Mouse (Mus musculus): ENCODE results near the gene F12. TPM values are rescaled to one million over a fixed set of nuclear protein-coding genes. Genes with fewer than 3 reads are reported as not detected.

F12 gene
- polyA plus RNA-seq, 1 experiment: 0.64 TPM

- Histone ChIP-seq H3K36me3 (ENCODE audit: control insufficient read depth, insufficient read depth, low read length) (no peaks in the 10 kb centered on the region), H3K27me3 (ENCODE audit: control insufficient read depth, insufficient read depth, low read length) (no peaks in the 10 kb centered on the region), H3K27ac (ENCODE audit: insufficient read depth, low read length) (no peak within 1 kb of the TSS), H3K4me3 (ENCODE audit: extremely low read depth, insufficient read depth, insufficient read length) (no peak within 1 kb of the TSS), H3K4me1 (ENCODE audit: control insufficient read depth, insufficient read depth, insufficient read length) (peaks cover 9% of the 10 kb centered on the region)
- WGBS: 48% methylated on average over 41 of the region's 41 CpGs
- no peak for TF ChIP-seq POLR2A (IDR thresholded peaks at IDR 0.05; ENCODE audit: low read depth, low read length)
- no peak for TF ChIP-seq CTCF (IDR thresholded peaks at IDR 0.05; ENCODE audit: extremely low read depth, insufficient read depth, insufficient read length, insufficient replicate concordance)
- no peak for DNase-seq (ENCODE audit: low read depth in 1 of 2, low spot score in 2 of 2)
These were observed 11.7 kb downstream of the F12 start, which contains the start of gene Pfn3 for GRCm38 (mm10) chr13:55414743-55415380. Gene Pfn3 (minus strand): TSS chr13:55415232.

- peaks cover 7% of the 10 kb centered on the region; the same call in 1 of the 2 replicates for H3K4me1 ChIP-seq (ENCODE audit: control insufficient read depth, insufficient read depth, insufficient read length)
- TF ChIP-seq POLR2A (IDR thresholded peaks at IDR 0.05; ENCODE audit: low read depth, low read length) (no peak), CTCF (IDR thresholded peaks at IDR 0.05; ENCODE audit: extremely low read depth, insufficient read depth, insufficient read length, insufficient replicate concordance) (no peak)
- no peak for DNase-seq (ENCODE audit: low read depth in 1 of 2, low spot score in 2 of 2)
- 26% methylated on average over 12 of the region's 12 CpGs for whole genome bisulfite sequencing
- no peaks in the 10 kb centered on the region for H3K27me3 ChIP-seq (ENCODE audit: control insufficient read depth, insufficient read depth, low read length)
- H3K4me3 ChIP-seq (ENCODE audit: extremely low read depth, insufficient read depth, insufficient read length): no peak overlapping the region
- no peak overlapping the region for H3K27ac ChIP-seq (ENCODE audit: insufficient read depth, low read length)
- H3K36me3 ChIP-seq (ENCODE audit: control insufficient read depth, insufficient read depth, low read length): no peaks in the 10 kb centered on the region
These were observed 13.3 kb downstream of the F12 start for GRCm38 (mm10) chr13:55413333-55413732.

GRCm38 (mm10) chr13:55412643-55413307 lies 13.8 kb downstream of the F12 start:
- H3K27me3 ChIP-seq (ENCODE audit: control insufficient read depth, insufficient read depth, low read length): no peaks in the 10 kb centered on the region
- DNase-seq (ENCODE audit: low read depth in 1 of 2, low spot score in 2 of 2): no peak
- H3K4me3 ChIP-seq (ENCODE audit: extremely low read depth, insufficient read depth, insufficient read length): no peak overlapping the region
- WGBS: 45% methylated on average over 13 of the region's 13 CpGs
- no peaks in the 10 kb centered on the region for H3K36me3 ChIP-seq (ENCODE audit: control insufficient read depth, insufficient read depth, low read length)
- H3K27ac ChIP-seq (ENCODE audit: insufficient read depth, low read length): no peak overlapping the region
- TF ChIP-seq CTCF (IDR thresholded peaks at IDR 0.05; ENCODE audit: extremely low read depth, insufficient read depth, insufficient read length, insufficient replicate concordance) (no peak), POLR2A (IDR thresholded peaks at IDR 0.05; ENCODE audit: low read depth, low read length) (no peak)
- peaks cover 5% of the 10 kb centered on the region; the same call in 1 of the 2 replicates for H3K4me1 ChIP-seq (ENCODE audit: control insufficient read depth, insufficient read depth, insufficient read length)

GRCm38 (mm10) chr13:55411826-55412225 lies 14.8 kb downstream of the F12 start:
- Histone ChIP-seq H3K27me3 (ENCODE audit: control insufficient read depth, insufficient read depth, low read length) (no peaks in the 10 kb centered on the region), H3K36me3 (ENCODE audit: control insufficient read depth, insufficient read depth, low read length) (no peaks in the 10 kb centered on the region), H3K4me1 (ENCODE audit: control insufficient read depth, insufficient read depth, insufficient read length) (peaks cover 5% of the 10 kb centered on the region; the same call in 1 of the 2 replicates), H3K27ac (ENCODE audit: insufficient read depth, low read length) (no peak overlapping the region), H3K4me3 (ENCODE audit: extremely low read depth, insufficient read depth, insufficient read length) (no peak overlapping the region)
- no peak for TF ChIP-seq CTCF (IDR thresholded peaks at IDR 0.05; ENCODE audit: extremely low read depth, insufficient read depth, insufficient read length, insufficient replicate concordance)
- no peak for TF ChIP-seq POLR2A (IDR thresholded peaks at IDR 0.05; ENCODE audit: low read depth, low read length)
- 52% methylated on average over 7 of the region's 7 CpGs for WGBS
- no peak for DNase-seq (ENCODE audit: low read depth in 1 of 2, low spot score in 2 of 2)

GRCm38 (mm10) chr13:55408546-55409120 lies 18.0 kb downstream of the F12 start:
- 85% methylated on average over 19 of the region's 19 CpGs for WGBS
- Histone ChIP-seq H3K36me3 (ENCODE audit: control insufficient read depth, insufficient read depth, low read length) (no peaks in the 10 kb centered on the region), H3K27me3 (ENCODE audit: control insufficient read depth, insufficient read depth, low read length) (no peaks in the 10 kb centered on the region), H3K4me3 (ENCODE audit: extremely low read depth, insufficient read depth, insufficient read length) (no peak overlapping the region), H3K4me1 (ENCODE audit: control insufficient read depth, insufficient read depth, insufficient read length) (peaks cover 11% of the 10 kb centered on the region; the same call in 1 of the 2 replicates), H3K27ac (ENCODE audit: insufficient read depth, low read length) (no peak overlapping the region)
- TF ChIP-seq POLR2A (IDR thresholded peaks at IDR 0.05; ENCODE audit: low read depth, low read length) (no peak), CTCF (IDR thresholded peaks at IDR 0.05; ENCODE audit: extremely low read depth, insufficient read depth, insufficient read length, insufficient replicate concordance) (no peak)
- DNase-seq (ENCODE audit: low read depth in 1 of 2, low spot score in 2 of 2): no peak

- no peaks in the 10 kb centered on the region for H3K36me3 ChIP-seq (ENCODE audit: control insufficient read depth, insufficient read depth, low read length)
- H3K27me3 ChIP-seq (ENCODE audit: control insufficient read depth, insufficient read depth, low read length): no peaks in the 10 kb centered on the region
- no peak overlapping the region for H3K27ac ChIP-seq (ENCODE audit: insufficient read depth, low read length)
- DNase-seq (ENCODE audit: low read depth in 1 of 2, low spot score in 2 of 2): no peak
- no peak for TF ChIP-seq POLR2A (IDR thresholded peaks at IDR 0.05; ENCODE audit: low read depth, low read length)
- TF ChIP-seq CTCF (IDR thresholded peaks at IDR 0.05; ENCODE audit: extremely low read depth, insufficient read depth, insufficient read length, insufficient replicate concordance): no peak
- H3K4me3 ChIP-seq (ENCODE audit: extremely low read depth, insufficient read depth, insufficient read length): no peak overlapping the region
- WGBS: 89% methylated on average over 4 of the region's 4 CpGs
- peaks cover 9% of the 10 kb centered on the region; the same call in 1 of the 2 replicates for H3K4me1 ChIP-seq (ENCODE audit: control insufficient read depth, insufficient read depth, insufficient read length)
These were observed 19.3 kb downstream of the F12 start for GRCm38 (mm10) chr13:55407341-55407740.

Data from spleen, adult 2 months (tissue).